Mouse (Mus musculus) ES-Bruce4 (cell line): Measurements from ENCODE around the gene Mxra7.

Experiments
- CTCF ChIP-seq: IDR thresholded peaks from one replicate; pipeline ENCODE4 v1.8.1; 2011; ENCODE audit warnings: low read depth, low read length
- EP300 ChIP-seq: IDR thresholded peaks from 2 replicates; pipeline ENCODE4 v1.6.1; 2011; ENCODE audit warnings: low read depth, low read length; ENCODE audit not compliant: insufficient read depth
- POLR2A ChIP-seq: IDR thresholded peaks from one replicate; pipeline ENCODE4 v1.8.1; 2011; ENCODE audit warnings: low read length; ENCODE audit not compliant: insufficient read depth

DNA sequence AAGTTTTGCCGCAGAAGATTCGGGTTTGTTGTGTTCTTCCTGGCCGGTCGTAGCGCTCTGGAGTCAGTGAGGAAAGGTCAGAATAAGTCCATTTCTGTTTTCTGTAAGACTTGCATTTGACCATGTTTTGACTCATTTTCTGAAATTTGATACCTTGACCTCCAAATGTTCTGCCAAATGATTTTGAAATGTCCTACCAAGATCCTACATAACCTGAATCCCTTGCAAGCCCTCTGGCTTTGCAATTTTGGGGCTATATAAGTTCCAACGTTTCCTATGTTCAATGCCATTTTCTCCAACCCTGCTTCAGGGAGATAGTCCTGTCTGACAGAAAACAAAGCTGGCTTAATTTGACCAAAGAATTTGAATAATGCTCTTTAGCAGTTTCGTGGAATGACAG lies 63.5 kb downstream of the Mxra7 start:
- TF ChIP-seq CTCF = no peak
- no peak for TF ChIP-seq POLR2A
- no peak for TF ChIP-seq EP300
